Mouse (Mus musculus) liver, postnatal 0 days (tissue): ENCODE data around the gene Pgm3.

Experiments
- CTCF ChIP-seq: sonication (generic); IDR thresholded peaks from 2 replicates; pipeline ENCODE4 v1.5.1; 2016; ENCODE audit warnings: antibody characterized with exemption, low read depth
- EP300 ChIP-seq: IDR thresholded peaks from 2 replicates; pipeline ENCODE4 v1.6.1; 2016; ENCODE audit warnings: antibody characterized with exemption, low read depth, mild to moderate bottlenecking

DNA sequence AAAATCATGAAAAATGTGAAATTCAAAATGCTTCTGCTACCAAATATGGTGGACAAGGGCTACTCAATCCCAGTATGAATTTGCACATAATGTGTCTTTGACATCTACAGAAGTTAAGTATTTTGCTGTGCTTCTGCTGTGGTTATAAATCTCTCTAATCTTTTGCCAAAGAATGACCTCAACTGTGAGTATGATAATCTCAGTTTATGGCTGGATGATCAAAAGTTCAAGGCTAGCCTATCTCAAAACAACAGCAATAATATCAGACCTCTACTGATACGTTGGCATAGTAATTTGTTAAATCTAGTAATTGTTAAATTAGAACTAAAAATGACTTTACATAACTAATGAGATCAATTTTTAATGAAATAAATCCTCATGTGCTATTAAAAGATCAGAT lies 44.1 kb upstream of the Pgm3 start:
- TF ChIP-seq CTCF (no peak), EP300 (no peak)
